Mouse (Mus musculus) granulocyte monocyte progenitor cell, adult 5-6 weeks (primary cell): ENCODE data around the gene Krtap19-5. TPM values are rescaled to one million over a fixed set of nuclear protein-coding genes. Genes with fewer than 3 reads are reported as not detected.

Experiments
- ATAC-seq: replicated peaks from 2 replicates; pipeline ENCODE4 v1.8.0; 2016; ENCODE audit warnings: mild to moderate bottlenecking, moderate TSS enrichment, inconsistent platforms; ENCODE audit not compliant: poor library complexity, severe bottlenecking
- total RNA-seq, 2 experiments: library from RNA; stranded (forward) in 1 of 2; stranded (reverse) in 1 of 2; fragments of 200-712, 200-1000 nt in 1 of 2; fragments of >200 nt in 1 of 2; fragmentation: Nextera tagmentation in 1 of 2; gene quantifications; 2 replicates each; pipeline ENCODE4 v1.2.3; 2014 to 2017

Krtap19-5 gene
- total RNA-seq (2014; fragmentation: Nextera tagmentation) (not detected in 2 replicates), total RNA-seq (2017) (not detected in 2 replicates)

DNA sequence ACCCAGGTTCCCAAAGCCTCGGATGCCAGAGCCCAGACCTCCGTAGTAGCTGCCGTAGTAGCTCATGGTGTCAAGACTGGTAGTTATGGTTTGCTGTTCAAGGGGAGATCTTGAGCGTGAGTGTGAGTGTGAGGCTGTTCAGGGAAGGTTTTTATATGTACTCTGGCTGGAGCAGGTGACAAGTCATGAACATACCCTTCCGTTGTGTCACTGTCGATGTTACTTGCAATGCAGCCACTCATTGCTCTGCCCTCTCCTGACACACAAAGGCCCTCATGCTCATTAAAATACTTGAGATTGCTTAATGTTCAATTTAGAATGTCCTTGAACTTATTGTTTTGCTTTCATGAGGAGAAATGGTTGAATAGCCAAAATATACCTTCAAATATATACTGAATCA lies at the start of gene Krtap19-5:
Gene Krtap19-5 (minus strand): TSS at position 101 of the 400 bp plus-strand sequence.
- ATAC-seq = no peak

- no peak for ATAC-seq
Observed at GRCm38 (mm10) chr16:88941106-88941505, 44.8 kb upstream of the Krtap19-5 start.

DNA sequence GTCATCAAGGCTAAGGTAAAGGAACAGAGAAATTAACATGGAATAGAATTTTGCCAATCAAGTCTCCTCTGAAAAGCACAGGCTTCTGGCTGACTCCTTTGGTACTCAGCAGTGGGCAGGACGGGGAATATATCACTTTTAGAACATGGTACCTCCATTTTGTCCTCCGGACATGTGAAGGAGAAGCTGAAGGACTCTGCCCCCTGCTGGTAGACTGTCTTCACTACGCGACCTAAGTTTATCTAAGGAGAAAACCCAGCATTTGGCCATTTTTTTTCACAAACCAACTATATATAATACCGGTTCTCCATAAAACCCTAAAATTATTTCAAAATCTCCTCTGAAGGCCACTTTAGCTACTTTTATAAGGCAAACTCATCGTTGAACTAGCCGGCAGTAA lies 42.0 kb upstream of the Krtap19-5 start:
- ATAC-seq = no peak

DNA sequence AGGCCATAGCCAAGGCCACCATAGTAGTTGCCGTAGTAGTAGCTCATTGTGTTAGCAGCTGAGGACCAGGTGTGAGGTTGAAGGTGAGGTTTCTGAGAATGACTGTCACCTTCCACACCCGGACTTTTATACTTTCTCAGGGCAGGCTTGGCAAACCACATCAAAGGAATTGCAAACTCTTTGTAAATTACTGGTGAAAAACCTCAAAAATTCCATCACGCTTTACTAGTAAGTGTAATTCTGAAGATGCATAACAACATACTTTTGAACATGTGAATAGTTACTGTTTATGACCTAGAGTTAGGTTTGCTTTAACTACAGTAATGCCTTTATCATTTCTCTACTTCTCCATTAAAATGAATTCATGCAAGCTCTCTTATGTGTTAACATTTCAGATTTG lies 35.9 kb upstream of the Krtap19-5 start, which contains the start of gene Krtap19-9b:
Gene Krtap19-9b (minus strand): TSS at position 101 of the 400 bp plus-strand sequence.
- ATAC-seq = no peak

- no peak for ATAC-seq
Observed at GRCm38 (mm10) chr16:88886870-88887269, 9.4 kb downstream of the Krtap19-5 start.

DNA sequence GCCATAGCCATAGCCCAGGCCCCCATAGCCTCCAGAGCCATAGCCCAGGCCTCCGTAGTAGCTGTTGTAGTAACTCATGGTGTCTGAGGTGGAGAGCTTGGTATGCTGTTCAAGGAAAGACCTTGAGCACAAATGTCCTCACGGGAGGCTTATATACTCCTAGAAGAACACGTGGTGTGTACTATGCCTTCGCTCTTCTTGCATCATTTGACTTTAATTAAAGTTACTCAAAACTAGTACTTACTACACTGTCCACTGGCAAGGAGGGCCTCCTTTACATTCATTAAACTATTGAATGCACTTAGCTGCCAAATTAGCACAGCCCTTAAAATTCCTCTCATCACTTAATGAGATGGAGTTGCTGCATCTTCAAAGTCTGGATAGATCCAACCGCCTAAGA lies 11.3 kb downstream of the Krtap19-5 start, which contains the start of gene Krtap19-4:
Gene Krtap19-4 (minus strand): TSS at position 101 of the 400 bp plus-strand sequence.
- no peak for ATAC-seq

- no peak for ATAC-seq
Observed at GRCm38 (mm10) chr16:88877938-88878337, 18.3 kb downstream of the Krtap19-5 start, which contains the start of gene Krtap19-3. Gene Krtap19-3, minus strand, starts transcription at chr16:88878038.

DNA sequence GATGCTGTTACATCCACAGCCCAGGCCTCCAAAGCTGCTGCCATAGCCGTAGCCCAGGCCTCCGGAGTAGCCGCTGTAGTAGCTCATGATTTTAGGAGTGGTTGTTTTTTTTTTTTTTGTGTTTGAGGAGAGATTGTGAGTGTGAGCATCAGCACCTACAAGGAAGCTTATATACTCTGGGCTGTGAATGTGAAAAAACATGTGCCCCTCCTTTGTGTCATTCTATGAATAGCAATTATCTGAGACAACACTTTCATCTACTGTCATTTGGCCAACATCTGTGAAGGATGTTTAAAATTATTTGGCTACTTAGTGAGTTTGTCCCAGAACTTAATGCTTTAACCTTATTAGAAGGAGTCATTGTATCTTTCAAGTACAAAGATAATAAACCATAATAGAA lies 22.1 kb downstream of the Krtap19-5 start, which contains the start of gene Krtap19-2:
Gene Krtap19-2 (minus strand): TSS at position 101 of the 400 bp plus-strand sequence.
- no peak for ATAC-seq

- no peak for ATAC-seq
Observed at GRCm38 (mm10) chr16:88869311-88869710, 26.9 kb downstream of the Krtap19-5 start, which contains the start of gene Krtap19-1. Gene Krtap19-1, minus strand, starts transcription at chr16:88869411.

DNA sequence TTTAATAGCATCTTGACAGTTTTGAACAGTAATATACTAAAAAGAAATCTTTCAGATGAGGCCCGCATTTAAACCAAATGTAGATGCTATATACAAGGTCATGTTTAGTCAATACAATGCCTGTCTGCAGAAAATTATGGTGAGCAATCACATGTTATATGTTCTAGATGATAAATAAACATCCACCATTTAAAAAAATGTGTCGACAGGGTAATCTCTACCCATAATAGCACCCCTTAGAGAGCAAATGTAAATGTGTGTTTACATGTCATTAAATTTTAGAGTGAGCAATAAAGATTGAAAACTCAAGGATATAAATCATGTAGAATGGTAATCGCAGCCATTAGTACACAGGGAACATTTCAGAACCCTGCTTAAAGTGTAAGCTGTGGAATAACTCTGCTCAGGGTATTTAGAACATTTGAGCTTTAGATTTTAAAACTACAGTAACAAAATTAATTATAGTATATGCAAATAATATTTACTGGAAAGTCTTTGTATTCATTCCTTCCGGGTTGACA lies 31.3 kb downstream of the Krtap19-5 start:
- ATAC-seq = no peak

DNA sequence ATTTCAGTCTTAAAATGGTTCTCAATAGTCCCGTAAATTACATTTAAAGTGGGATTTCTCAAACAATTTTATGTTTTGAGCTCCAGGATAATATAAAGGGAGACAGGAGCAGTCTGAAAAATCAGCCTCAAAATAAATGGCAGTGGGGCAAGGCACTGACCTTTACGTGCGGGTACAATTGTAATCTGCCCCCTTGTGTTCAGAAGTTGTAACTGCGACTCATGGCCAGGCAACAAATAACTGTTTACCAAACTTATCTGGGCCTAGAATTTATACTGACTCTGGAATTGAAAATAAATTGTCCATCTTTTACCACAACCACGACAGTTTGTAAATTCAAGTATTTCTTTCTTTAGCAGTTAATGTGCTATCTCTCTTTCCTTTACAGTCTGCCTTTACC lies 44.8 kb downstream of the Krtap19-5 start:
- peak; percentile 50; the same call in 1 of the 2 replicates for ATAC-seq

- ATAC-seq = no peak
Observed at GRCm38 (mm10) chr16:88848558-88848957, 47.7 kb downstream of the Krtap19-5 start.

- no peak for ATAC-seq
Observed at GRCm38 (mm10) chr16:88847363-88847762, 48.9 kb downstream of the Krtap19-5 start.

Other genes with a start within 250 kb of the Krtap19-5 start
- not detected in 2 replicates for gene Krtap26-1, start 248.7 kb downstream of the Krtap19-5 start, total RNA-seq (2014; fragmentation: Nextera tagmentation)
- gene Krtap26-1, start 248.7 kb downstream of the Krtap19-5 start, total RNA-seq (2017) = not detected in 2 replicates
- not detected in 2 replicates for gene Krtap27-1, start 224.8 kb downstream of the Krtap19-5 start, total RNA-seq (2014; fragmentation: Nextera tagmentation)
- not detected in 2 replicates for gene Krtap27-1, start 224.8 kb downstream of the Krtap19-5 start, total RNA-seq (2017)
- gene 2310061N02Rik, start 188.5 kb downstream of the Krtap19-5 start, total RNA-seq (2014; fragmentation: Nextera tagmentation) = not detected in 2 replicates
- gene 2310061N02Rik, start 188.5 kb downstream of the Krtap19-5 start, total RNA-seq (2017) = not detected in 2 replicates
- gene Krtap13-1, start 167.6 kb downstream of the Krtap19-5 start, total RNA-seq (2014; fragmentation: Nextera tagmentation) = not detected in 2 replicates
- gene Krtap13-1, start 167.6 kb downstream of the Krtap19-5 start, total RNA-seq (2017) = not detected in 2 replicates
- gene Krtap13, start 144.8 kb downstream of the Krtap19-5 start, total RNA-seq (2014; fragmentation: Nextera tagmentation) = not detected in 2 replicates
- not detected in 2 replicates for gene Krtap13, start 144.8 kb downstream of the Krtap19-5 start, total RNA-seq (2017)
- gene 2310034C09Rik, start 137.6 kb downstream of the Krtap19-5 start, total RNA-seq (2014; fragmentation: Nextera tagmentation) = not detected in 2 replicates
- gene 2310034C09Rik, start 137.6 kb downstream of the Krtap19-5 start, total RNA-seq (2017) = not detected in 2 replicates
- not detected in 2 replicates for gene 2310057N15Rik, start 122.3 kb downstream of the Krtap19-5 start, total RNA-seq (2014; fragmentation: Nextera tagmentation)
- not detected in 2 replicates for gene 2310057N15Rik, start 122.3 kb downstream of the Krtap19-5 start, total RNA-seq (2017)
- not detected in 2 replicates for gene Gm5965, start 118.6 kb downstream of the Krtap19-5 start, total RNA-seq (2014; fragmentation: Nextera tagmentation)
- not detected in 2 replicates for gene Gm5965, start 118.6 kb downstream of the Krtap19-5 start, total RNA-seq (2017)
- gene Gm20741, start 84.2 kb downstream of the Krtap19-5 start, total RNA-seq (2014; fragmentation: Nextera tagmentation) = not detected in 2 replicates
- not detected in 2 replicates for gene Gm20741, start 84.2 kb downstream of the Krtap19-5 start, total RNA-seq (2017)
- not detected in 2 replicates for gene Krtap15, start 76.2 kb downstream of the Krtap19-5 start, total RNA-seq (2014; fragmentation: Nextera tagmentation)
- not detected in 2 replicates for gene Krtap15, start 76.2 kb downstream of the Krtap19-5 start, total RNA-seq (2017)
- gene Krtap14, start 70.3 kb downstream of the Krtap19-5 start, total RNA-seq (2014; fragmentation: Nextera tagmentation) = not detected in 2 replicates
- not detected in 2 replicates for gene Krtap14, start 70.3 kb downstream of the Krtap19-5 start, total RNA-seq (2017)
- gene Krtap19-1, start 27.0 kb downstream of the Krtap19-5 start, total RNA-seq (2014; fragmentation: Nextera tagmentation) = not detected in 2 replicates
- not detected in 2 replicates for gene Krtap19-1, start 27.0 kb downstream of the Krtap19-5 start, total RNA-seq (2017)
- not detected in 2 replicates for gene Krtap19-2, start 22.2 kb downstream of the Krtap19-5 start, total RNA-seq (2014; fragmentation: Nextera tagmentation)
- not detected in 2 replicates for gene Krtap19-2, start 22.2 kb downstream of the Krtap19-5 start, total RNA-seq (2017)
- gene Krtap19-3, start 18.4 kb downstream of the Krtap19-5 start, total RNA-seq (2014; fragmentation: Nextera tagmentation) = not detected in 2 replicates
- gene Krtap19-3, start 18.4 kb downstream of the Krtap19-5 start, total RNA-seq (2017) = not detected in 2 replicates
- not detected in 2 replicates for gene Krtap19-4, start 11.4 kb downstream of the Krtap19-5 start, total RNA-seq (2014; fragmentation: Nextera tagmentation)
- gene Krtap19-4, start 11.4 kb downstream of the Krtap19-5 start, total RNA-seq (2017) = not detected in 2 replicates
- gene Krtap19-9b, start 35.8 kb upstream of the Krtap19-5 start, total RNA-seq (2014; fragmentation: Nextera tagmentation) = not detected in 2 replicates
- gene Krtap19-9b, start 35.8 kb upstream of the Krtap19-5 start, total RNA-seq (2017) = not detected in 2 replicates
- gene Krtap16-3, start 66.4 kb upstream of the Krtap19-5 start, total RNA-seq (2014; fragmentation: Nextera tagmentation) = not detected in 2 replicates
- not detected in 2 replicates for gene Krtap16-3, start 66.4 kb upstream of the Krtap19-5 start, total RNA-seq (2017)
- gene Krtap22-2, start 114.3 kb upstream of the Krtap19-5 start, total RNA-seq (2014; fragmentation: Nextera tagmentation) = not detected in 2 replicates
- gene Krtap22-2, start 114.3 kb upstream of the Krtap19-5 start, total RNA-seq (2017) = not detected in 2 replicates
- not detected in 2 replicates for gene Gm10229, start 118.8 kb upstream of the Krtap19-5 start, total RNA-seq (2014; fragmentation: Nextera tagmentation)
- gene Gm10229, start 118.8 kb upstream of the Krtap19-5 start, total RNA-seq (2017) = not detected in 2 replicates
- not detected in 2 replicates for gene Krtap6-1, start 135.2 kb upstream of the Krtap19-5 start, total RNA-seq (2014; fragmentation: Nextera tagmentation)
- not detected in 2 replicates for gene Krtap6-1, start 135.2 kb upstream of the Krtap19-5 start, total RNA-seq (2017)
- not detected in 2 replicates for gene Gm10228, start 145.0 kb upstream of the Krtap19-5 start, total RNA-seq (2014; fragmentation: Nextera tagmentation)
- gene Gm10228, start 145.0 kb upstream of the Krtap19-5 start, total RNA-seq (2017) = not detected in 2 replicates
- not detected in 2 replicates for gene Krtap6-5, start 151.4 kb upstream of the Krtap19-5 start, total RNA-seq (2014; fragmentation: Nextera tagmentation)
- not detected in 2 replicates for gene Krtap6-5, start 151.4 kb upstream of the Krtap19-5 start, total RNA-seq (2017)
- gene 1110025L11Rik, start 167.5 kb upstream of the Krtap19-5 start, total RNA-seq (2014; fragmentation: Nextera tagmentation) = not detected in 2 replicates
- gene 1110025L11Rik, start 167.5 kb upstream of the Krtap19-5 start, total RNA-seq (2017) = not detected in 2 replicates
- gene Krtap6-3, start 187.6 kb upstream of the Krtap19-5 start, total RNA-seq (2014; fragmentation: Nextera tagmentation) = not detected in 2 replicates
- gene Krtap6-3, start 187.6 kb upstream of the Krtap19-5 start, total RNA-seq (2017) = not detected in 2 replicates
- not detected in 2 replicates for gene Gm6358, start 244.4 kb upstream of the Krtap19-5 start, total RNA-seq (2014; fragmentation: Nextera tagmentation)
- not detected in 2 replicates for gene Gm6358, start 244.4 kb upstream of the Krtap19-5 start, total RNA-seq (2017)